Mouse (Mus musculus): ENCODE data around the gene Spatc1l. TPM values are rescaled to one million over a fixed set of nuclear protein-coding genes. Genes with fewer than 3 reads are reported as not detected.
A peak's percentile ranks its signal among the peaks of the same experiment; 100 is the strongest.

The Spatc1l gene
- total RNA-seq (2022), result not detected

GRCm38 (mm10) chr10:76561972-76562371, at the start of gene Spatc1l:
TSS of gene Spatc1l (plus strand) at chr10:76562272.
- no peak for DNase-seq (ENCODE audit: low spot score in 2 of 2)

- DNase-seq (ENCODE audit: low spot score in 2 of 2), result peak; percentile 34 to 40
Observed at GRCm38 (mm10) chr10:76512965-76513583, 49.0 kb upstream of the Spatc1l start.

GRCm38 (mm10) chr10:76530922-76531321, 31.1 kb upstream of the Spatc1l start:
- DNase-seq (ENCODE audit: low spot score in 2 of 2), result no peak

- peak; percentile 96 for DNase-seq (ENCODE audit: low spot score in 2 of 2)
Observed at GRCm38 (mm10) chr10:76531375-76531774, 30.7 kb upstream of the Spatc1l start, which contains the start of gene Lss. TSS of gene Lss (plus strand) at chr10:76531588.

GRCm38 (mm10) chr10:76531828-76532227, 30.2 kb upstream of the Spatc1l start:
- no peak for DNase-seq (ENCODE audit: low spot score in 2 of 2)

GRCm38 (mm10) chr10:76535526-76535925, 26.5 kb upstream of the Spatc1l start:
- DNase-seq (ENCODE audit: low spot score in 2 of 2), result no peak

GRCm38 (mm10) chr10:76537619-76538018, 24.5 kb upstream of the Spatc1l start:
- no peak for DNase-seq (ENCODE audit: low spot score in 2 of 2)

GRCm38 (mm10) chr10:76541336-76542085, 20.6 kb upstream of the Spatc1l start:
- DNase-seq (ENCODE audit: low spot score in 2 of 2), result no peak

- DNase-seq (ENCODE audit: low spot score in 2 of 2), result no peak
Observed at GRCm38 (mm10) chr10:76542636-76543375, 19.3 kb upstream of the Spatc1l start.

- no peak for DNase-seq (ENCODE audit: low spot score in 2 of 2)
Observed at GRCm38 (mm10) chr10:76546566-76546965, 15.5 kb upstream of the Spatc1l start.

GRCm38 (mm10) chr10:76548218-76548617, 13.9 kb upstream of the Spatc1l start:
- DNase-seq (ENCODE audit: low spot score in 2 of 2), result no peak

GRCm38 (mm10) chr10:76550458-76550857, 11.6 kb upstream of the Spatc1l start:
- no peak for DNase-seq (ENCODE audit: low spot score in 2 of 2)

GRCm38 (mm10) chr10:76551556-76551955, 10.5 kb upstream of the Spatc1l start:
- DNase-seq (ENCODE audit: low spot score in 2 of 2), result no peak

- DNase-seq (ENCODE audit: low spot score in 2 of 2), result no peak
Observed at GRCm38 (mm10) chr10:76554061-76554460, 8.0 kb upstream of the Spatc1l start.

- no peak for DNase-seq (ENCODE audit: low spot score in 2 of 2)
Observed at GRCm38 (mm10) chr10:76569996-76570685, 8.1 kb downstream of the Spatc1l start.

- no peak for DNase-seq (ENCODE audit: low spot score in 2 of 2)
Observed at GRCm38 (mm10) chr10:76571070-76571469, 9.0 kb downstream of the Spatc1l start.

- no peak for DNase-seq (ENCODE audit: low spot score in 2 of 2)
Observed at GRCm38 (mm10) chr10:76572151-76572550, 10.1 kb downstream of the Spatc1l start.

GRCm38 (mm10) chr10:76575374-76575773, 13.3 kb downstream of the Spatc1l start, which contains the start of gene Ftcd:
TSS of gene Ftcd (plus strand) at chr10:76575648.
- no peak for DNase-seq (ENCODE audit: low spot score in 2 of 2)

- no peak for DNase-seq (ENCODE audit: low spot score in 2 of 2)
Observed at GRCm38 (mm10) chr10:76576920-76577319, 14.8 kb downstream of the Spatc1l start.

- DNase-seq (ENCODE audit: low spot score in 2 of 2), result no peak
Observed at GRCm38 (mm10) chr10:76584138-76584537, 22.1 kb downstream of the Spatc1l start.

- no peak for DNase-seq (ENCODE audit: low spot score in 2 of 2)
Observed at GRCm38 (mm10) chr10:76586190-76586589, 24.1 kb downstream of the Spatc1l start.

Measured in layer of hippocampus, adult 8-10 months (tissue).